Mouse (Mus musculus): Measurements from ENCODE around the gene Me3. TPM values are rescaled to one million over a fixed set of nuclear protein-coding genes. Genes with fewer than 3 reads are reported as not detected.

Me3 gene
- polyA plus RNA-seq, 1 experiment from 2014 or later = 4.3 TPM

GRCm38 (mm10) chr7:89772906-89773305 is 140.7 kb downstream of the Me3 start:
- no peaks in the 10 kb centered on the region for H3K9me3 ChIP-seq (ENCODE audit: control insufficient read depth, low read length)
- H3K36me3 ChIP-seq (ENCODE audit: control insufficient read depth, insufficient read depth, low read length) = no peaks in the 10 kb centered on the region
- H3K9ac ChIP-seq (ENCODE audit: low read length) = no peak overlapping the region
- no peaks in the 10 kb centered on the region for H3K27me3 ChIP-seq (replicated peaks; ENCODE audit: control insufficient read depth, insufficient read depth, low read length)
- H3K4me3 ChIP-seq (ENCODE audit: low read depth, low read length) = no peak overlapping the region
- 77% methylated on average over 5 of the region's 5 CpGs for WGBS
- ATAC-seq (replicated peaks; ENCODE audit: low FRiP score, low TSS enrichment, low read depth) (no peak), DNase-seq (ENCODE audit: low spot score) (no peak)
- H3K4me1 ChIP-seq (replicated peaks; ENCODE audit: control insufficient read depth, insufficient read depth, low read length) = peaks cover 19% of the 10 kb centered on the region
- H3K27ac ChIP-seq (ENCODE audit: low read depth) = no peak overlapping the region
- no peak overlapping the region for H3K4me2 ChIP-seq (ENCODE audit: low read length)

GRCm38 (mm10) chr7:89773352-89773921 is 141.2 kb downstream of the Me3 start:
- no peak overlapping the region for H3K4me2 ChIP-seq (ENCODE audit: low read length)
- H3K9me3 ChIP-seq (ENCODE audit: control insufficient read depth, low read length) = no peaks in the 10 kb centered on the region
- H3K4me1 ChIP-seq (replicated peaks; ENCODE audit: control insufficient read depth, insufficient read depth, low read length) = peaks cover 19% of the 10 kb centered on the region
- ATAC-seq (replicated peaks; ENCODE audit: low FRiP score, low TSS enrichment, low read depth) (peak; percentile 82), DNase-seq (ENCODE audit: low spot score) (peak; percentile 58)
- no peaks in the 10 kb centered on the region for H3K27me3 ChIP-seq (replicated peaks; ENCODE audit: control insufficient read depth, insufficient read depth, low read length)
- 65% methylated on average over 3 of the region's 3 CpGs for WGBS
- H3K36me3 ChIP-seq (ENCODE audit: control insufficient read depth, insufficient read depth, low read length) = no peaks in the 10 kb centered on the region
- H3K9ac ChIP-seq (ENCODE audit: low read length) = no peak overlapping the region
- H3K4me3 ChIP-seq (ENCODE audit: low read depth, low read length) = no peak overlapping the region
- 0 out of 2 replicates have a peak overlapping the region, but pooled peaks have one; percentile 39 for H3K27ac ChIP-seq (ENCODE audit: low read depth)

- H3K36me3 ChIP-seq (ENCODE audit: control insufficient read depth, insufficient read depth, low read length) = no peaks in the 10 kb centered on the region
- H3K4me1 ChIP-seq (replicated peaks; ENCODE audit: control insufficient read depth, insufficient read depth, low read length) = peaks cover 18% of the 10 kb centered on the region
- 36% methylated on average over 2 of the region's 2 CpGs for WGBS
- no peaks in the 10 kb centered on the region for H3K27me3 ChIP-seq (replicated peaks; ENCODE audit: control insufficient read depth, insufficient read depth, low read length)
- no peak overlapping the region for H3K4me2 ChIP-seq (ENCODE audit: low read length)
- H3K9ac ChIP-seq (ENCODE audit: low read length) = no peak overlapping the region
- no peak overlapping the region for H3K4me3 ChIP-seq (ENCODE audit: low read depth, low read length)
- ATAC-seq (replicated peaks; ENCODE audit: low FRiP score, low TSS enrichment, low read depth) (no peak), DNase-seq (ENCODE audit: low spot score) (no peak)
- H3K9me3 ChIP-seq (ENCODE audit: control insufficient read depth, low read length) = no peaks in the 10 kb centered on the region
- 0 out of 2 replicates have a peak overlapping the region, but pooled peaks have one; percentile 39 for H3K27ac ChIP-seq (ENCODE audit: low read depth)
Measured at GRCm38 (mm10) chr7:89773926-89774325, 141.7 kb downstream of the Me3 start.

GRCm38 (mm10) chr7:89775848-89776247 is 143.7 kb downstream of the Me3 start:
- H3K27me3 ChIP-seq (replicated peaks; ENCODE audit: control insufficient read depth, insufficient read depth, low read length) = no peaks in the 10 kb centered on the region
- no peak overlapping the region for H3K4me2 ChIP-seq (ENCODE audit: low read length)
- no peaks in the 10 kb centered on the region for H3K36me3 ChIP-seq (ENCODE audit: control insufficient read depth, insufficient read depth, low read length)
- H3K4me3 ChIP-seq (ENCODE audit: low read depth, low read length) = no peak overlapping the region
- no peak overlapping the region for H3K9ac ChIP-seq (ENCODE audit: low read length)
- WGBS = 96% methylated on average over 2 of the region's 2 CpGs
- DNase-seq (ENCODE audit: low spot score) (no peak), ATAC-seq (replicated peaks; ENCODE audit: low FRiP score, low TSS enrichment, low read depth) (no peak)
- H3K4me1 ChIP-seq (replicated peaks; ENCODE audit: control insufficient read depth, insufficient read depth, low read length) = no peaks in the 10 kb centered on the region; the same call in 1 of the 2 replicates
- H3K9me3 ChIP-seq (ENCODE audit: control insufficient read depth, low read length) = no peaks in the 10 kb centered on the region
- H3K27ac ChIP-seq (ENCODE audit: low read depth) = no peak overlapping the region

- Histone ChIP-seq H3K4me1 (replicated peaks; ENCODE audit: control insufficient read depth, insufficient read depth, low read length) (no peaks in the 10 kb centered on the region), H3K4me2 (ENCODE audit: low read length) (no peak overlapping the region), H3K27me3 (replicated peaks; ENCODE audit: control insufficient read depth, insufficient read depth, low read length) (no peaks in the 10 kb centered on the region), H3K9me3 (ENCODE audit: control insufficient read depth, low read length) (0 out of 2 replicates have a peak, but pooled peaks cover 3% of the 10 kb centered on the region), H3K9ac (ENCODE audit: low read length) (no peak overlapping the region), H3K36me3 (ENCODE audit: control insufficient read depth, insufficient read depth, low read length) (no peaks in the 10 kb centered on the region), H3K27ac (ENCODE audit: low read depth) (no peak overlapping the region), H3K4me3 (ENCODE audit: low read depth, low read length) (no peak overlapping the region)
- ATAC-seq (replicated peaks; ENCODE audit: low FRiP score, low TSS enrichment, low read depth) (no peak), DNase-seq (ENCODE audit: low spot score) (no peak)
- 79% methylated on average over 1 of the region's 1 CpGs for WGBS
Measured at GRCm38 (mm10) chr7:89781391-89781790, 149.2 kb downstream of the Me3 start.

GRCm38 (mm10) chr7:89787735-89788134 is 155.5 kb downstream of the Me3 start:
- Histone ChIP-seq H3K27ac (ENCODE audit: low read depth) (no peak overlapping the region), H3K9me3 (ENCODE audit: control insufficient read depth, low read length) (0 out of 2 replicates have a peak, but pooled peaks cover 3% of the 10 kb centered on the region), H3K9ac (ENCODE audit: low read length) (no peak overlapping the region), H3K36me3 (ENCODE audit: control insufficient read depth, insufficient read depth, low read length) (no peaks in the 10 kb centered on the region), H3K4me3 (ENCODE audit: low read depth, low read length) (no peak overlapping the region), H3K4me1 (replicated peaks; ENCODE audit: control insufficient read depth, insufficient read depth, low read length) (no peaks in the 10 kb centered on the region), H3K4me2 (ENCODE audit: low read length) (no peak overlapping the region), H3K27me3 (replicated peaks; ENCODE audit: control insufficient read depth, insufficient read depth, low read length) (no peaks in the 10 kb centered on the region)
- 82% methylated on average over 7 of the region's 7 CpGs for WGBS
- DNase-seq (ENCODE audit: low spot score) = no peak
- no peak for ATAC-seq (replicated peaks; ENCODE audit: low FRiP score, low TSS enrichment, low read depth)

GRCm38 (mm10) chr7:89792576-89792975 is 160.4 kb downstream of the Me3 start:
- no peak overlapping the region for H3K4me2 ChIP-seq (ENCODE audit: low read length)
- DNase-seq (ENCODE audit: low spot score) (no peak), ATAC-seq (replicated peaks; ENCODE audit: low FRiP score, low TSS enrichment, low read depth) (no peak)
- H3K4me3 ChIP-seq (ENCODE audit: low read depth, low read length) = no peak overlapping the region
- no peaks in the 10 kb centered on the region for H3K4me1 ChIP-seq (replicated peaks; ENCODE audit: control insufficient read depth, insufficient read depth, low read length)
- no peaks in the 10 kb centered on the region for H3K27me3 ChIP-seq (replicated peaks; ENCODE audit: control insufficient read depth, insufficient read depth, low read length)
- WGBS = 91% methylated on average over 1 of the region's 1 CpGs
- no peaks in the 10 kb centered on the region for H3K9me3 ChIP-seq (ENCODE audit: control insufficient read depth, low read length)
- no peak overlapping the region for H3K27ac ChIP-seq (ENCODE audit: low read depth)
- no peaks in the 10 kb centered on the region for H3K36me3 ChIP-seq (ENCODE audit: control insufficient read depth, insufficient read depth, low read length)
- no peak overlapping the region for H3K9ac ChIP-seq (ENCODE audit: low read length)

GRCm38 (mm10) chr7:89795366-89795765 is 163.2 kb downstream of the Me3 start:
- Histone ChIP-seq H3K9ac (ENCODE audit: low read length) (no peak overlapping the region), H3K4me1 (replicated peaks; ENCODE audit: control insufficient read depth, insufficient read depth, low read length) (no peaks in the 10 kb centered on the region; the same call in 1 of the 2 replicates), H3K36me3 (ENCODE audit: control insufficient read depth, insufficient read depth, low read length) (no peaks in the 10 kb centered on the region), H3K4me2 (ENCODE audit: low read length) (no peak overlapping the region), H3K27me3 (replicated peaks; ENCODE audit: control insufficient read depth, insufficient read depth, low read length) (no peaks in the 10 kb centered on the region), H3K9me3 (ENCODE audit: control insufficient read depth, low read length) (no peaks in the 10 kb centered on the region), H3K27ac (ENCODE audit: low read depth) (no peak overlapping the region), H3K4me3 (ENCODE audit: low read depth, low read length) (no peak overlapping the region)
- WGBS = 64% methylated on average over 3 of the region's 3 CpGs
- ATAC-seq (replicated peaks; ENCODE audit: low FRiP score, low TSS enrichment, low read depth) (no peak), DNase-seq (ENCODE audit: low spot score) (no peak)

GRCm38 (mm10) chr7:89796351-89796801 is 164.2 kb downstream of the Me3 start:
- Histone ChIP-seq H3K36me3 (ENCODE audit: control insufficient read depth, insufficient read depth, low read length) (no peaks in the 10 kb centered on the region), H3K4me1 (replicated peaks; ENCODE audit: control insufficient read depth, insufficient read depth, low read length) (no peaks in the 10 kb centered on the region; the same call in 1 of the 2 replicates), H3K27ac (ENCODE audit: low read depth) (no peak overlapping the region), H3K4me2 (ENCODE audit: low read length) (no peak overlapping the region), H3K9ac (ENCODE audit: low read length) (no peak overlapping the region), H3K4me3 (ENCODE audit: low read depth, low read length) (no peak overlapping the region), H3K9me3 (ENCODE audit: control insufficient read depth, low read length) (no peaks in the 10 kb centered on the region), H3K27me3 (replicated peaks; ENCODE audit: control insufficient read depth, insufficient read depth, low read length) (no peaks in the 10 kb centered on the region)
- WGBS = 45% methylated on average over 6 of the region's 6 CpGs
- ATAC-seq (replicated peaks; ENCODE audit: low FRiP score, low TSS enrichment, low read depth) = no peak
- no peak for DNase-seq (ENCODE audit: low spot score)

All from intestine, embryonic 14.5 days (tissue).